Mouse (Mus musculus) adrenal gland (tissue): ENCODE measurements around the gene Tfap2d.

Source experiments
- intact Hi-C: fragments of 180-260 bp; cut with DNase I; formaldehyde crosslinking; loops from one replicate; pipeline ENCODE4 v1.15.1; 2025

Gene Tfap2d

DNA sequence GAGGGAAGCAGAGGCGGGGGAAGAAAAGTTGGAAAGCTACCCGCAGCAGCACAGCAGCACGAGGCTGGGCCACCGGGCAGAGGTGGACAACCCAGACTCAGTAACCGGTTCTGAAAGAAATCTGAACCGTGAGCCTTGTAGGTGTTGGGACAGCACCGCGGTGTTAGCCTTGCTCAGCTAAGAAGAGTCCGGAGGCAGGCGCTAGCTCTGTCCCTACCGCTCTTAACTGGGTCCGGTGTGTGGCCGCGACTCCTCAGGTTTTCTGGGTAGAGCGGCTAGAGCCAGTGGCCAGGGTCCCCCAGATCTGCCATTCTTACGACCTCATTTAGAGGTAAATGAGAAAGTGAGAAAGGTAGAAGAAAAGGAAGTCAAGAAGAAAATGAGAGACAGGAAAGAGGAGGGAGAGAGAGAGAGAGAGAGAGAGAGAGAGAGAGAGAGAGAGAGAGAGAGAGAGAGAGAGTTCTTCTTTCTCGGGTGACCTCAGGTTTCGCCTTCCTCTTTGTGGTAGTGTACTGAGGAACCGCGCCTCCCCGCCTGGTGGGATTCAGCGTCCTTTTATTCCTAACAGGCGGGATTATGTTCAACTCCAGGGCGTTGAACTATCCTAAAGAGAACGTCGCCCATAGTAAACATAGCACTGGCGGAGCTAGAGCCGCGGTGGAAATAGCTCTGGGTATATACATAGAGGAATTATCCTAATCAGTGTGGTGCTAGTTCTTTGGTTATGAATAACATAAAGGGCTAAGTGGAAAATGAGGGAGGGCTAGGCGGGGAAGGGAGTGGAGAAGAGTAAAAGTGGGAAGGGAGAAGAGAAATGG is 107.6 kb downstream of the Tfap2d start:
- intact Hi-C loops: no loop called here

DNA sequence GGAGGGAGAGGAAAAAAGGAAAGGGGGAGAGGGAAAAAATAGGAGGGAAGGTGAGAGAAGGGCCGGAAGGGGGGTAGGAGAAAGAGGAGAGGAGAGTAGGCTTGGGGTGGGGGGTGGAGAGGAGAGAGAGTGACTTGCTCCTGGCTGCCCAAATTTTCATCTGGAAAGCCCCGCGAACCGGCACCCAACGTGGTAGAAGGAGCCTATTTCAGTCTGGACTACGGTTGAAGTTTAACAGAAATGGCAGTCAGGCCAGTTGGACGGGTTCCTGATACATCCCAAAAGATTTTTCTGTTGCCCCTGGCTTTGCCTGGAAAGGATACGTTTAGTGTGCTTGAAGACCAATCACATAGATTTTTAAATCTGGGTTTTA is 108.2 kb downstream of the Tfap2d start:
- intact Hi-C loops: no loop called here

DNA sequence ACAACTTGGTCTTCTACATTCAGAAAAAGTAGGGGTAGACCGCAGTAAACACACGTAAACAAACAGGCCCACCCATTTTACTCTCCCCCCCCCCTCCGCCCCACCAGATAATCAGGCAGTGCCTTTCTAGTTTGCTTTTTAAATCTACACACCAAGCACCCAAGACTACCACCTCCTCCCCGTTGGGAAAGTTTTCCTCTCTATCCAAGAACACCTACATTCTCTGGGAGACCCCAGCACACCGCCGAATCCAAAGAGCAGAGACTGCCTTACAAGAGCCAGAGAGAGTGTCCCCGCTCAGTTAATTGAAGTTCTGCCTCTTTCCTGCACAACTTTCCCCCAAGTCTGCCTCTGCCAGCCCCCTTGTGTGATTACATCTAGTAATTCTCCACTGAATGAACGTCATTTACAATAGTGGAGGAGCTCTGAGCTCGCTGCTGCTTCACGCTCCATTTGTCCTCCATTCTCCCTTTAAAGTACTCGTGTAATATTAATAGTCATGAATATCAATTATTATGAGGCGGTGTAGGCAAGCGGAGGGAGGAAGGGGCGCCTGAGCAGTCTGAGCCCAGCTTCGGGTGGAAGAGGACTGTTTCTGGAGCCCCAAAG is 108.8 kb downstream of the Tfap2d start:
- intact Hi-C loops: no loop called here

DNA sequence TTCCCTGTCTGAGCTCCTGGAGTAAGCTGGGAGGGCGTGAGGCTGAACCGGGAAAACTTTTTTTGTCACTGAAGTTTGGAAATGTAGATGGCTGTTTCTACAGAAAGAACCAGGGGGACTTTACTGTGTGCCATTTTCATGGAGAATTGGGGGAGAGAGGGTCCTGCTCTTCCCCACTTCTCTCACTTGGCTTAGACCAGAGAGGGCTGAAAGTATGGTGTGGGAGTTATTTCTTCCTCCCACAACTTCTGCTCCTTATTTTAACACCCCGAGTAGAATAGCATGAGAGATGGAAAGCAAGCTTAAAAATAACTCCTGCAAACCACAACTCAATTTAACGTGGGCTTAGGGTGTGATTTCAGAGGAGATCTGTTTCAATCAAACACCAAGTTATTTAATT is 109.9 kb downstream of the Tfap2d start:
- intact Hi-C loops: no loop called here

DNA sequence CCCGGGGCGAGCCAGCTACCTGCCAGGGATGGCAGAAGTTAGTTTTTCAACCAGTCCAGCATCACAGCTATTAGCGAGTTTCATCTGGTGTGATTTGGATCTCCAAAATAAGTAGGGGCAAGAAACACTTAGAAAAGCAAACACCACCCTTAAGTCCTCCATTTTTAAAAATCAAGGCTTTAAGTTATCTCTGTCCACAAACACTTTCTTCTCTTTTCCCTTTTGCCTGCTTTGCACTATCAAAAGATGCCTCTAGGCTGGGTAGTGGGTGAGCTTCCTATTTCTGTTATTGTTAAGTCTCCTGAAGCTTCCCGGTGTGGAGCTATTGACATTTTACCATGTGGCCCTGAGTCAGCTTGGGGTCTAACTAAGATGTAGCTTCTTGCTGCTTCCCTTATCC is 110.3 kb downstream of the Tfap2d start:
- intact Hi-C loops: no loop called here

DNA sequence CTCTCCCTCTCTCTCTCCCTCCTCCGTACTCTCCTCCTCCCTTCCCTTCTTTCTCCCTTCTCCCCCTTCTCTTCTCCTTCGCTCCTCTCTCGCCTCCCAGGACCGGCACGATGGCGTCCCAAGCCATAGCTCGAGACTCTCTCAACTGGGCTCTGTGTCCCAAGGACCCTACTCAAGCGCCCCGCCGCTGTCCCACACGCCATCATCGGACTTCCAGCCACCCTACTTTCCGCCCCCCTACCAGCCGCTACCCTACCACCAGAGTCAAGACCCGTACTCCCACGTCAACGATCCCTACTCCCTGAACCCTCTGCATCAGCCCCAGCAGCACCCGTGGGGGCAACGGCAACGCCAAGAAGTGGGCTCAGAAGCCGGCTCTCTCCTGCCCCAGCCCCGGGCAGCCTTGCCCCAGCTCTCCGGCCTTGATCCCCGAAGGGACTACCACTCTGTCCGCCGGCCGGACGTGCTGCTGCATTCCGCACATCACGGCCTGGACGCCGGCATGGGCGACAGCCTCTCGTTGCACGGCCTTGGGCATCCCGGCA is 111.1 kb downstream of the Tfap2d start:
- intact Hi-C loops: no loop called here
